Mouse (Mus musculus) gastrocnemius, adult 2 months (tissue): Measurements from ENCODE around the gene Tenm3. TPM values are rescaled to one million over a fixed set of nuclear protein-coding genes. Genes with fewer than 3 reads are reported as not detected.

ENCODE experiments used
- DNase-seq: peaks from one replicate; pipeline ENCODE4 v3.0.0; 2022
- H3K27ac ChIP-seq: fragments of 200-600 bp; 2 replicates; pipeline ENCODE4 v1.8.1; 2022; ENCODE audit warnings: mild to moderate bottlenecking
- H3K4me3 ChIP-seq: fragments of 200-600 bp; 2 replicates; pipeline ENCODE4 v1.8.1; 2022; ENCODE audit warnings: mild to moderate bottlenecking, moderate library complexity
- CTCF ChIP-seq: fragments of 200-600 bp; IDR thresholded peaks from 2 replicates; pipeline ENCODE4 v1.8.1; 2022; ENCODE audit warnings: antibody characterized with exemption, mild to moderate bottlenecking, moderate library complexity
- intact Hi-C: fragments of 180-260 bp; cut with DNase I; formaldehyde crosslinking; loops from one replicate; pipeline ENCODE4 v1.15.1; 2025
- total RNA-seq, 2 experiments: library from RNA; stranded (reverse); gene quantifications; 2 replicates each; pipeline ENCODE4 v1.2.3; 2021

Tenm3 gene
- total RNA-seq, 2 experiments from 2014 or later: 10.0 to 13.7 TPM

GRCm38 (mm10) chr8:48540894-48541293 is 302.9 kb downstream of the Tenm3 start:
- intact Hi-C loops: no loop called here
- no peak overlapping the region for H3K27ac ChIP-seq
- TF ChIP-seq CTCF: no peak

GRCm38 (mm10) chr8:48535833-48536232 is 307.9 kb downstream of the Tenm3 start:
- DNase-seq: no peak
- intact Hi-C loops: no loop called here
- no peak for TF ChIP-seq CTCF
- Histone ChIP-seq H3K27ac (no peak overlapping the region), H3K4me3 (no peak overlapping the region)

More at GRCm38 (mm10) chr8:48540894-48541293, 302.9 kb downstream of the Tenm3 start:
- no peak for DNase-seq
- H3K4me3 ChIP-seq: no peak overlapping the region

GRCm38 (mm10) chr8:48531795-48532194 is 312.0 kb downstream of the Tenm3 start:
- Histone ChIP-seq H3K4me3 (no peak overlapping the region), H3K27ac (no peak overlapping the region)
- no peak for DNase-seq
- intact Hi-C loops: no loop called here
- TF ChIP-seq CTCF: no peak

- no peak overlapping the region for H3K4me3 ChIP-seq
- no peak for DNase-seq
- no peak for TF ChIP-seq CTCF
- intact Hi-C loops: no loop called here
- no peak overlapping the region for H3K27ac ChIP-seq
Measured at GRCm38 (mm10) chr8:48530916-48531570, 312.7 kb downstream of the Tenm3 start.

GRCm38 (mm10) chr8:48527418-48527817 is 316.3 kb downstream of the Tenm3 start:
- DNase-seq: no peak
- H3K27ac ChIP-seq: peak overlapping the region; percentile 51; the same call in 1 of the 2 replicates
- intact Hi-C loops: loop anchor here (1.0 kb wide), 2 partner anchors 16 to 305 kb away; no protein-coding TSS in a partner anchor
- H3K4me3 ChIP-seq: peak overlapping the region; percentile 38
- TF ChIP-seq CTCF: peak; percentile 68

GRCm38 (mm10) chr8:48522536-48523123 is 321.1 kb downstream of the Tenm3 start:
- no peak for TF ChIP-seq CTCF
- intact Hi-C loops: no loop called here
- Histone ChIP-seq H3K27ac (no peak overlapping the region), H3K4me3 (no peak overlapping the region)
- DNase-seq: no peak

- no peak for TF ChIP-seq CTCF
- no peak overlapping the region for H3K4me3 ChIP-seq
- H3K27ac ChIP-seq: no peak overlapping the region
- DNase-seq: no peak
- intact Hi-C loops: no loop called here
Measured at GRCm38 (mm10) chr8:48522004-48522403, 321.7 kb downstream of the Tenm3 start.

- no peak for DNase-seq
- H3K27ac ChIP-seq: no peak overlapping the region
- no peak overlapping the region for H3K4me3 ChIP-seq
- intact Hi-C loops: no loop called here
- TF ChIP-seq CTCF: no peak
Measured at GRCm38 (mm10) chr8:48517431-48517830, 326.3 kb downstream of the Tenm3 start.

GRCm38 (mm10) chr8:48514230-48514629 is 329.5 kb downstream of the Tenm3 start:
- Histone ChIP-seq H3K4me3 (no peak overlapping the region), H3K27ac (no peak overlapping the region)
- TF ChIP-seq CTCF: no peak
- no peak for DNase-seq
- intact Hi-C loops: loop anchor here (5.0 kb wide), 1 partner anchor 137 kb away; no protein-coding TSS in a partner anchor

GRCm38 (mm10) chr8:48513801-48514200 is 329.9 kb downstream of the Tenm3 start:
- DNase-seq: no peak

GRCm38 (mm10) chr8:48511546-48511945 is 332.2 kb downstream of the Tenm3 start:
- intact Hi-C loops: loop anchor here (1.0 to 5.0 kb wide), 2 partner anchors 16 to 134 kb away; no protein-coding TSS in a partner anchor
- Histone ChIP-seq H3K27ac (peak overlapping the region; percentile 56; the same call in 1 of the 2 replicates), H3K4me3 (peak overlapping the region; percentile 66)
- DNase-seq: no peak
- TF ChIP-seq CTCF: no peak

More at GRCm38 (mm10) chr8:48513801-48514200, 329.9 kb downstream of the Tenm3 start:
- intact Hi-C loops: loop anchor here (5.0 kb wide), 1 partner anchor 136 kb away; no protein-coding TSS in a partner anchor
- no peak overlapping the region for H3K4me3 ChIP-seq
- H3K27ac ChIP-seq: no peak overlapping the region
- no peak for TF ChIP-seq CTCF

GRCm38 (mm10) chr8:48511137-48511536 is 332.6 kb downstream of the Tenm3 start:
- TF ChIP-seq CTCF: no peak
- H3K4me3 ChIP-seq: peak overlapping the region; percentile 66
- intact Hi-C loops: loop anchor here (1.0 to 5.0 kb wide), 2 partner anchors 16 to 134 kb away; no protein-coding TSS in a partner anchor
- peak; percentile 48 for DNase-seq
- H3K27ac ChIP-seq: peak overlapping the region; percentile 56; the same call in 1 of the 2 replicates
